In the genomic region with DNA sequence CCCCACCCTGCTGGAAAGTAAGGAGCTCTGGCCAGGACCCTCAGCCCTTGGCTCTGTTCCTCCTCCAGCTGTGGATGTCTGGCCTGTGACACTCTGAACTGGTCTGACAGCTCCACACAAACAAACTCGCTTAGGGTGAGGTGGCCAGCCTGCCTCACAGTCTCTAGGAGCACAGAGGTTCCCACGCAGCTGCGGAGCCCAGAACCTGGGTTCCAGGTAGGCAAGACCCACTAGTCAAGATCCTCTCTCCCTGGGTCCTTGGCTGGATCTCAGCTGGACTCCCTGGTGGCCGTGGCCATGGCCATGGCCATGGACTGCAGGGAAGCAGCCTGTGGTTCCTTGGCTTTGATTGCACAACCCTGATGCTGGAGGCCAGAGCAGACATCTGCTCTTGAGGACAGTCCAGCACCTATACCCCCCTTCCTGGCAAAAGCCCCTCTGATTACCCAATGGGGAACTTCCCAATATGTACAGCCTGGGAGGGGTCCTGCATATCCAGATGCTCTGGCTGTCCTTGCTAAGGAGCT, we compare ENCODE assay signal across 10 mouse cellular contexts. TPM values are rescaled to one million over a fixed set of nuclear protein-coding genes. Genes with fewer than 3 reads are reported as not detected.
DNase-seq lines count a peak whose midpoint lies in the region; ATAC-seq lines count a peak whose summit lies in the region.
"Had no signal": no experiment of that assay in that cellular context is flagged by ENCODE, and none has a peak within 500 bp of the region (broad histone marks: within the 10 kb centered on the region; RNA-seq: fewer than 3 reads in every experiment).

No protein-coding gene starts in this region.

- peak overlapping the region; percentile 17; the same call in 1 of the 2 replicates for H3K9ac ChIP-seq in hindbrain, embryonic 16.5 days (ENCODE audit: low read depth, low read length)
- H3K9ac ChIP-seq in hindbrain, embryonic 14.5 days, result no peak overlapping the region
- H3K9ac ChIP-seq: midbrain, embryonic 12.5 days had no signal

- no peaks in the 10 kb centered on the region for H3K9me3 ChIP-seq in hindbrain, embryonic 16.5 days (ENCODE audit: control insufficient read depth, low read length)
- H3K9me3 ChIP-seq in hindbrain, embryonic 14.5 days (ENCODE audit: control insufficient read depth, low read length), result no peaks in the 10 kb centered on the region
- H3K9me3 ChIP-seq: midbrain, embryonic 12.5 days had no signal

- no peaks in the 10 kb centered on the region for H3K27me3 ChIP-seq in hindbrain, embryonic 16.5 days (replicated peaks; ENCODE audit: control insufficient read depth, insufficient read depth, low read length)
- H3K27me3 ChIP-seq in hindbrain, embryonic 14.5 days (ENCODE audit: control insufficient read depth, insufficient read depth, low read length), result no peaks in the 10 kb centered on the region
- H3K27me3 ChIP-seq: midbrain, embryonic 12.5 days had no signal

- intact Hi-C loops in heart, postnatal 36 days (cut with DNase I), result loop anchor here (2.0 kb wide), 1 partner anchor 32 kb away; no protein-coding TSS in a partner anchor

- no peaks in the 10 kb centered on the region for H3K36me3 ChIP-seq in hindbrain, embryonic 16.5 days (ENCODE audit: control insufficient read depth, insufficient read depth, low read length)
- no peaks in the 10 kb centered on the region for H3K36me3 ChIP-seq in hindbrain, embryonic 14.5 days (replicated peaks; ENCODE audit: control insufficient read depth, insufficient read depth)
- H3K36me3 ChIP-seq: midbrain, embryonic 12.5 days had no signal

- DNase-seq in hindbrain, embryonic 14.5 days (ENCODE audit: low spot score), result no peak
- DNase-seq in gastrocnemius, postnatal 10 days, result peak; percentile 55
- DNase-seq in heart, postnatal 36 days, result peak; percentile 59 to 76
- peak; percentile 50 for DNase-seq in lung, postnatal 25 days (ENCODE audit: low spot score)
- no peak for DNase-seq in embryo, embryonic 10.5 days (ENCODE audit: low spot score)
- DNase-seq in natural killer cell, adult 2 months (ENCODE audit: low spot score in 2 of 2), result no peak
- DNase-seq: right cerebral cortex, postnatal 14 days had no signal

- no peak overlapping the region for H3K4me2 ChIP-seq in hindbrain, embryonic 16.5 days (ENCODE audit: low read length)
- H3K4me2 ChIP-seq in hindbrain, embryonic 14.5 days (replicated peaks), result no peak overlapping the region
- H3K4me2 ChIP-seq: midbrain, embryonic 12.5 days had no signal

- 90% methylated on average over 4 of the region's 4 CpGs for WGBS in hindbrain, embryonic 16.5 days
- WGBS in hindbrain, embryonic 14.5 days, result 83% methylated on average over 4 of the region's 4 CpGs

- ATAC-seq in hindbrain, embryonic 16.5 days, result no peak
- no peak for ATAC-seq in hindbrain, embryonic 14.5 days (ENCODE audit: low FRiP score)
- no peak for ATAC-seq in erythroblast, adult 5-6 weeks (replicated peaks; ENCODE audit: low FRiP score, poor library complexity, severe bottlenecking)

- H3K4me3 ChIP-seq in hindbrain, embryonic 16.5 days (ENCODE audit: low read length), result no peak overlapping the region
- no peak overlapping the region for H3K4me3 ChIP-seq in hindbrain, embryonic 14.5 days (replicated peaks; ENCODE audit: low read length)
- H3K4me3 ChIP-seq: midbrain, embryonic 12.5 days had no signal

- H3K27ac ChIP-seq in hindbrain, embryonic 16.5 days (ENCODE audit: low read depth, low read length), result no peak overlapping the region
- H3K27ac ChIP-seq in hindbrain, embryonic 14.5 days, result no peak overlapping the region
- H3K27ac ChIP-seq: midbrain, embryonic 12.5 days had no signal

- peaks cover 11% of the 10 kb centered on the region for H3K4me1 ChIP-seq in hindbrain, embryonic 16.5 days (ENCODE audit: control insufficient read depth, insufficient read depth, low read depth, low read length)
- peaks cover 9% of the 10 kb centered on the region for H3K4me1 ChIP-seq in hindbrain, embryonic 14.5 days (replicated peaks; ENCODE audit: control insufficient read depth, insufficient read depth, low read length)

RNA-seq across cellular contexts. Expression of a gene that starts 5.8 kb away (rescaled TPM):
- 0.19 and 0.99 TPM in 2 replicates for polyA plus RNA-seq in hindbrain, embryonic 16.5 days (2015; fragmentation: Nextera tagmentation; extraction: Ambion mirVana)
- polyA plus RNA-seq in hindbrain, embryonic 14.5 days (2014; fragmentation: Nextera tagmentation; extraction: Ambion mirVana), result 1.6 TPM in 1 of 2 replicates, not detected in the other
- total RNA-seq in gastrocnemius, postnatal 10 days (2021), result 1 to 10 TPM; 5.3 to 5.9 TPM
- total RNA-seq in heart, postnatal 36 days (2021), result 1 to 10 TPM; 1.5 to 2.3 TPM
- total RNA-seq in erythroblast, adult 5-6 weeks (2015; ENCODE audit: low replicate concordance), result not detected in 2 replicates
- not detected in 2 replicates for total RNA-seq in erythroblast, adult 5-6 weeks (2017; ENCODE audit: low replicate concordance)

Comparison
In these comparisons a context has a peak if more than half of its experiments do, and no peak if none do; other contexts are left out.
1. DNase-seq: peak in gastrocnemius, postnatal 10 days (single experiment), heart, postnatal 36 days (2 of 2) and lung, postnatal 25 days (single experiment); none in hindbrain, embryonic 14.5 days (single experiment), embryo, embryonic 10.5 days (single experiment) and natural killer cell, adult 2 months (0 of 2).